Mouse (Mus musculus) layer of hippocampus, adult 9-10 months (tissue): Measurements from ENCODE around the gene Celf5.
A peak's percentile ranks its signal among the peaks of the same experiment; 100 is the strongest.

Experiments
- DNase-seq: peaks from one replicate; pipeline ENCODE4 v3.0.0; 2022; ENCODE audit warnings: low spot score

The Celf5 gene

GRCm38 (mm10) chr10:81497401-81498270 is 15.1 kb upstream of the Celf5 start:
- DNase-seq, result no peak

- DNase-seq, result no peak
Measured at GRCm38 (mm10) chr10:81496969-81497368, 14.5 kb upstream of the Celf5 start.

- DNase-seq, result peak; percentile 97
Measured at GRCm38 (mm10) chr10:81496264-81496901, 13.9 kb upstream of the Celf5 start, which contains the start of gene Ncln. Gene Ncln (minus strand): TSS chr10:81496392.

- no peak for DNase-seq
Measured at GRCm38 (mm10) chr10:81495616-81496263, 13.2 kb upstream of the Celf5 start.

GRCm38 (mm10) chr10:81495151-81495550 is 12.6 kb upstream of the Celf5 start:
- no peak for DNase-seq

- no peak for DNase-seq
Measured at GRCm38 (mm10) chr10:81494260-81495041, 11.9 kb upstream of the Celf5 start.

- no peak for DNase-seq
Measured at GRCm38 (mm10) chr10:81493601-81494220, 11.2 kb upstream of the Celf5 start.

- no peak for DNase-seq
Measured at GRCm38 (mm10) chr10:81492606-81493240, 10.2 kb upstream of the Celf5 start.

GRCm38 (mm10) chr10:81491018-81491417 is 8.5 kb upstream of the Celf5 start:
- DNase-seq, result no peak

- no peak for DNase-seq
Measured at GRCm38 (mm10) chr10:81489941-81490340, 7.4 kb upstream of the Celf5 start.

- DNase-seq, result no peak
Measured at GRCm38 (mm10) chr10:81488081-81488480, 5.6 kb upstream of the Celf5 start.

- DNase-seq, result no peak
Measured at GRCm38 (mm10) chr10:81486496-81486895, 4.0 kb upstream of the Celf5 start.

- no peak for DNase-seq
Measured at GRCm38 (mm10) chr10:81485479-81486018, 3.0 kb upstream of the Celf5 start.

GRCm38 (mm10) chr10:81485060-81485449 is 2.5 kb upstream of the Celf5 start:
- DNase-seq, result no peak

GRCm38 (mm10) chr10:81484441-81485059 is 2.0 kb upstream of the Celf5 start:
- DNase-seq, result no peak

- no peak for DNase-seq
Measured at GRCm38 (mm10) chr10:81483983-81484382, 1.5 kb upstream of the Celf5 start.

- no peak for DNase-seq
Measured at GRCm38 (mm10) chr10:81481605-81482532, 640 bp downstream of the Celf5 start.

GRCm38 (mm10) chr10:81474461-81474860 is 8.0 kb downstream of the Celf5 start:
- DNase-seq, result no peak

- DNase-seq, result no peak
Measured at GRCm38 (mm10) chr10:81473003-81473451, 9.5 kb downstream of the Celf5 start.
